Mouse (Mus musculus): Measurements from ENCODE around the gene Fndc3b.

GRCm38 (mm10) chr3:27709096-27709905 is 1.8 kb downstream of the Fndc3b start:
- TF ChIP-seq CTCF (IDR thresholded peaks at IDR 0.05; ENCODE audit: borderline replicate concordance, insufficient read depth, low read length) (no peak), POLR2A (IDR thresholded peaks at IDR 0.05; ENCODE audit: low read depth, low read length) (peak; percentile 24; the same call in 1 of the 2 replicates)

All from embryonic fibroblast, embryonic 13.5 days (primary cell).